Comparison of ENCODE assay signal across 10 mouse cellular contexts in genomic region chr3:122506343-122506916, GRCm38 (mm10).
DNase-seq lines count a peak whose midpoint lies in the region; ATAC-seq and TF ChIP-seq lines count a peak whose summit lies in the region.
"Had no signal": no experiment of that assay in that cellular context is flagged by ENCODE, and none has a peak within 500 bp of the region (broad histone marks: within the 10 kb centered on the region; RNA-seq: fewer than 3 reads in every experiment).

No protein-coding gene starts in this region.

- ATAC-seq in kidney, embryonic 14.5 days (ENCODE audit: low FRiP score, low TSS enrichment): no peak
- ATAC-seq in stomach, embryonic 14.5 days (ENCODE audit: insufficient number of reproducible peaks, insufficient read depth, low FRiP score, low read depth): peak; percentile 69; the same call in 1 of the 2 replicates
- no peak for ATAC-seq in stomach, postnatal 0 days (ENCODE audit: low FRiP score, low TSS enrichment)
- ATAC-seq in limb, embryonic 14.5 days (ENCODE audit: low FRiP score, low read depth): peak; percentile 69
- ATAC-seq in monocyte, adult 5-6 weeks (replicated peaks; ENCODE audit: insufficient number of reproducible peaks, low FRiP score, low TSS enrichment, poor library complexity, severe bottlenecking): no peak

- peak overlapping the region; percentile 4; the same call in 1 of the 2 replicates for H3K27ac ChIP-seq in kidney, embryonic 14.5 days (ENCODE audit: low read depth, low read length)
- H3K27ac ChIP-seq in stomach, embryonic 14.5 days (ENCODE audit: low read length): peak overlapping the region; percentile 53; the same call in 1 of the 2 replicates
- no peak overlapping the region for H3K27ac ChIP-seq in stomach, postnatal 0 days (replicated peaks)
- no peak overlapping the region for H3K27ac ChIP-seq in limb, embryonic 14.5 days (replicated peaks; ENCODE audit: low read depth, low read length)
- H3K27ac ChIP-seq: liver, embryonic 15.5 days had no signal

- no peak for TF ChIP-seq POLR2A in limb, embryonic 14.5 days (IDR thresholded peaks at IDR 0.05; ENCODE audit: borderline replicate concordance, extremely low read depth, insufficient read depth, insufficient read length)

- no peaks in the 10 kb centered on the region for H3K36me3 ChIP-seq in kidney, embryonic 14.5 days (ENCODE audit: control insufficient read depth, insufficient read depth, low read length)
- H3K36me3 ChIP-seq in stomach, embryonic 14.5 days (ENCODE audit: control insufficient read depth, insufficient read depth, low read length): no peaks in the 10 kb centered on the region
- H3K36me3 ChIP-seq in stomach, postnatal 0 days (ENCODE audit: control insufficient read depth, insufficient read depth, low read length): no peaks in the 10 kb centered on the region
- H3K36me3 ChIP-seq in limb, embryonic 14.5 days (ENCODE audit: control insufficient read depth, insufficient read depth, low read length): no peaks in the 10 kb centered on the region
- H3K36me3 ChIP-seq: liver, embryonic 15.5 days had no signal

- no peak for TF ChIP-seq EP300 in stomach, postnatal 0 days (optimal IDR thresholded peaks at IDR 0.05)

- no peak for TF ChIP-seq CTCF in stomach, postnatal 0 days (IDR thresholded peaks at IDR 0.05; ENCODE audit: low read depth)

- H3K27me3 ChIP-seq in kidney, embryonic 14.5 days (ENCODE audit: control insufficient read depth, insufficient read depth, low read length): no peaks in the 10 kb centered on the region
- no peaks in the 10 kb centered on the region for H3K27me3 ChIP-seq in stomach, embryonic 14.5 days (ENCODE audit: control insufficient read depth, insufficient read depth, low read length)
- no peaks in the 10 kb centered on the region for H3K27me3 ChIP-seq in stomach, postnatal 0 days (ENCODE audit: control insufficient read depth, insufficient read depth, low read length)
- no peaks in the 10 kb centered on the region for H3K27me3 ChIP-seq in limb, embryonic 14.5 days (ENCODE audit: control insufficient read depth, insufficient read depth, low read length)
- H3K27me3 ChIP-seq: liver, embryonic 15.5 days had no signal

- WGBS in kidney, embryonic 14.5 days: 48% methylated on average over 10 of the region's 10 CpGs
- WGBS in stomach, embryonic 14.5 days: 39% methylated on average over 10 of the region's 10 CpGs
- WGBS in stomach, postnatal 0 days: 55% methylated on average over 10 of the region's 10 CpGs
- 39% methylated on average over 10 of the region's 10 CpGs for WGBS in limb, embryonic 14.5 days

- no peak for DNase-seq in kidney, adult 11 months
- DNase-seq in stomach, postnatal 0 days (ENCODE audit: low spot score): no peak
- peak; percentile 69 for DNase-seq in limb, embryonic 14.5 days (ENCODE audit: low spot score)
- no peak for DNase-seq in cerebellum, postnatal 36 days
- DNase-seq: cerebellum, adult 9-10 months had no signal

- peaks cover 14% of the 10 kb centered on the region for H3K4me1 ChIP-seq in kidney, embryonic 14.5 days (ENCODE audit: control insufficient read depth, insufficient read depth, low read length)
- H3K4me1 ChIP-seq in stomach, embryonic 14.5 days (ENCODE audit: control insufficient read depth, insufficient read depth, low read length): peaks cover 24% of the 10 kb centered on the region
- H3K4me1 ChIP-seq in stomach, postnatal 0 days (replicated peaks; ENCODE audit: control insufficient read depth, insufficient read depth): 0 out of 2 replicates have a peak, but pooled peaks cover 2% of the 10 kb centered on the region
- peaks cover 30% of the 10 kb centered on the region for H3K4me1 ChIP-seq in limb, embryonic 14.5 days (ENCODE audit: control insufficient read depth, insufficient read depth, low read length)

- no peaks in the 10 kb centered on the region for H3K9me3 ChIP-seq in kidney, embryonic 14.5 days (ENCODE audit: control insufficient read depth, low read length)
- no peaks in the 10 kb centered on the region for H3K9me3 ChIP-seq in stomach, embryonic 14.5 days (ENCODE audit: control insufficient read depth, low read depth, low read length)
- no peaks in the 10 kb centered on the region for H3K9me3 ChIP-seq in stomach, postnatal 0 days (ENCODE audit: control insufficient read depth, low read length)
- H3K9me3 ChIP-seq in limb, embryonic 14.5 days (ENCODE audit: control insufficient read depth, low read length): no peaks in the 10 kb centered on the region
- H3K9me3 ChIP-seq: liver, embryonic 15.5 days had no signal

- H3K9ac ChIP-seq in kidney, embryonic 14.5 days (ENCODE audit: low read depth, low read length): no peak overlapping the region
- no peak overlapping the region for H3K9ac ChIP-seq in stomach, embryonic 14.5 days (replicated peaks; ENCODE audit: low read depth, low read length)
- no peak overlapping the region for H3K9ac ChIP-seq in stomach, postnatal 0 days (ENCODE audit: low read length)
- H3K9ac ChIP-seq in limb, embryonic 14.5 days (ENCODE audit: low read depth, low read length, severe bottlenecking): no peak overlapping the region
- H3K9ac ChIP-seq: liver, embryonic 15.5 days had no signal

- H3K4me2 ChIP-seq in kidney, embryonic 14.5 days (replicated peaks; ENCODE audit: low read depth, low read length): no peak overlapping the region
- H3K4me2 ChIP-seq in stomach, embryonic 14.5 days (replicated peaks; ENCODE audit: low read depth, low read length): no peak overlapping the region
- no peak overlapping the region for H3K4me2 ChIP-seq in stomach, postnatal 0 days (replicated peaks; ENCODE audit: low read depth)
- no peak overlapping the region for H3K4me2 ChIP-seq in limb, embryonic 14.5 days (replicated peaks; ENCODE audit: low read depth, low read length, severe bottlenecking)
- H3K4me2 ChIP-seq: liver, embryonic 15.5 days had no signal

- no peak overlapping the region for H3K4me3 ChIP-seq in kidney, embryonic 14.5 days (ENCODE audit: low read length)
- H3K4me3 ChIP-seq in stomach, embryonic 14.5 days (ENCODE audit: low read depth, low read length): no peak overlapping the region
- no peak overlapping the region for H3K4me3 ChIP-seq in stomach, postnatal 0 days (ENCODE audit: low read depth, low read length)
- no peak overlapping the region for H3K4me3 ChIP-seq in limb, embryonic 14.5 days (replicated peaks; ENCODE audit: low read length)
- H3K4me3 ChIP-seq: liver, embryonic 15.5 days; myocyte had no signal

Comparison
In these comparisons a context has a peak if more than half of its experiments do, and no peak if none do; other contexts are left out.
1. ATAC-seq: peak in stomach, embryonic 14.5 days (single experiment) and limb, embryonic 14.5 days (single experiment); none in kidney, embryonic 14.5 days (single experiment), stomach, postnatal 0 days (single experiment) and monocyte, adult 5-6 weeks (single experiment).
2. H3K27ac ChIP-seq: peak in kidney, embryonic 14.5 days (single experiment) and stomach, embryonic 14.5 days (single experiment); none in stomach, postnatal 0 days (single experiment) and limb, embryonic 14.5 days (single experiment).